Mouse (Mus musculus) megakaryocyte, embryonic 14.5 days (primary cell): Measurements from ENCODE around the gene Dagla. TPM values are rescaled to one million over a fixed set of nuclear protein-coding genes. Genes with fewer than 3 reads are reported as not detected.

Experiments
- H3K27me3 ChIP-seq: replicated peaks from 2 replicates; pipeline ENCODE3; 2012; ENCODE audit warnings: inconsistent platforms
- H3K36me3 ChIP-seq: replicated peaks from 2 replicates; pipeline ENCODE3; 2012; ENCODE audit warnings: low read length, inconsistent platforms, mixed read lengths
- H3K4me1 ChIP-seq: 2 replicates; pipeline ENCODE4 v1.6.1; 2012; ENCODE audit warnings: inconsistent platforms
- H3K4me3 ChIP-seq: replicated peaks from 2 replicates; pipeline ENCODE3; 2012; ENCODE audit warnings: moderate library complexity, mild to moderate bottlenecking, inconsistent platforms
- H3K9me3 ChIP-seq: 2 replicates; pipeline ENCODE4 v1.6.1; 2012; ENCODE audit warnings: inconsistent platforms
- FLI1 ChIP-seq: IDR thresholded peaks from 2 replicates; pipeline ENCODE4 v1.6.1; 2012; ENCODE audit warnings: low read length, inconsistent platforms, mixed read lengths
- GATA1 ChIP-seq: IDR thresholded peaks from 3 replicates; pipeline ENCODE4 v1.6.1; 2012; ENCODE audit warnings: mixed read lengths, low read length, inconsistent platforms, borderline replicate concordance
- polyA plus RNA-seq: library from polyadenylated mRNA; stranded (reverse); fragments of >175 nt; gene quantifications from 2 replicates; pipeline ENCODE4 v1.2.3, GENCODE M21; 2012; ENCODE audit warnings: low replicate concordance; ENCODE audit not compliant: insufficient read depth

The Dagla gene
- polyA plus RNA-seq, 1 experiment, result 1.1 TPM

DNA sequence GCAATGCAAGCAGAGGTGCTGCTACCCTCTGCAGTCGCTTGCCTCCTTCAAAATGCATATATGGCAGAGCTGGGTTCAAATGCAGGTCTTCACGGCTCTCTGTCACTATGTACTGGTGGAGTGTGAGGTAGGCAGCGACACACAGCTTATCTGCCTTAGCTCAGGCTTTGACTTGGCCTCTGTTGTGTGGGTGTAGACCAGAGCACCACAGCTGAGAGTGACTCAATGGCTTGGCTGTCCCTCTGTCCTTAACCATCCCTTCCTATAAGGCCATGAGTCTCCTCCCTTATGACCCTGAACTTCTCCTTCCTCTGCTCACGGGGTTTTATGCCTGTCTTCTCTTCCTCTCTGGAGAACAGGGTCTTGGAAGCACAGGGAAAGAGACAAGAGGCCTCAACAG, 93.8 kb downstream of the Dagla start:
- H3K4me3 ChIP-seq, result peak overlapping the region; percentile 40
- peaks cover 16% of the 10 kb centered on the region for H3K4me1 ChIP-seq
- no peaks in the 10 kb centered on the region for H3K9me3 ChIP-seq
- peaks cover 13% of the 10 kb centered on the region for H3K27me3 ChIP-seq
- TF ChIP-seq GATA1, result no peak
- H3K36me3 ChIP-seq, result peaks cover 77% of the 10 kb centered on the region

DNA sequence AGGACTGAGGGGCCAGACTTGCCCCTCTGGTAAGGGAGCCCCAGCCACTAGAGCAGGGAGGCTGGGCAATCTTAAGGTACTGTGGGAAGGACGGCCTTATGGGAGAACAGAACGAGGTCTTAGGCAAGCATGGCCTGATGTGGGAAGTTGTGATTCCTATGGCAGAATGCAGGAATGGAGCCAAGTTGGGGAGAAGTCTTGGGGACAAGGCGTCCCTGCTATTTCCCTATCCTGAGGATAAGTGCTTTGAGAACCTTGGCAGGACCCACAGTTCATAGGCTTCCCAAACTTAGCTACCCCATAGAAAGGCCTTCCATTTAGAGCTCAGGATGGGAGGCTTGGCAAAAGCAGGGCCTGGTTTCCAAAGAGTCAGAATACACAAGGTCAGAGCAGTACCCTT, 95.8 kb downstream of the Dagla start:
- Histone ChIP-seq H3K36me3 (peaks cover 84% of the 10 kb centered on the region), H3K4me1 (peaks cover 28% of the 10 kb centered on the region)
- no peak for TF ChIP-seq FLI1
- no peak for TF ChIP-seq GATA1

DNA sequence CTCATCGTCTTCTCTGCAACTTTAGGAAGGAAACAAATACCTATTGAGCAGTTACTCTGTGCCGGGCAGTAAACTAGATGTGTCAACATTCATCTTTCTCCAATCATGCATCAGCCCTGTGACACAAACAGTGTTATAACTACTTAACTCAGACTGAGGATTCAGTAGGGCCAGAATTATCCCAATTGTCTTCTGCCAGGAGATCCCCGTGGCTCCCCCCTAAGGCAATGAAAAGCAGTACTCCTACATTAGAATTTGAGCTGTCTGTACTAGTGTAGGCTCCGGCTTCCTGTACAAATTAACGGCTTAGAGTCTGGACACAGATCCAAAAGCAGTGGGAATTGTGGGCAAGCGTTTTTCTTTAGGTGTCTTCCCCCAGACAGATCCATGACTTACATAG, 99.6 kb downstream of the Dagla start:
- Histone ChIP-seq H3K9me3 (no peaks in the 10 kb centered on the region), H3K4me3 (peak overlapping the region; percentile 50), H3K4me1 (peaks cover 43% of the 10 kb centered on the region), H3K27me3 (no peaks in the 10 kb centered on the region), H3K36me3 (peaks cover 66% of the 10 kb centered on the region)
- no peak for TF ChIP-seq GATA1

More for the DNA sequence above, 95.8 kb downstream of the Dagla start:
- Histone ChIP-seq H3K4me3 (no peak overlapping the region), H3K9me3 (no peaks in the 10 kb centered on the region), H3K27me3 (peaks cover 5% of the 10 kb centered on the region)

- Histone ChIP-seq H3K9me3 (no peaks in the 10 kb centered on the region), H3K36me3 (peaks cover 66% of the 10 kb centered on the region), H3K27me3 (no peaks in the 10 kb centered on the region), H3K4me1 (peaks cover 43% of the 10 kb centered on the region), H3K4me3 (peak overlapping the region; percentile 93)
- TF ChIP-seq FLI1 (no peak), GATA1 (no peak)
Observed at GRCm38 (mm10) chr19:10204616-10205001, 100.1 kb downstream of the Dagla start.

DNA sequence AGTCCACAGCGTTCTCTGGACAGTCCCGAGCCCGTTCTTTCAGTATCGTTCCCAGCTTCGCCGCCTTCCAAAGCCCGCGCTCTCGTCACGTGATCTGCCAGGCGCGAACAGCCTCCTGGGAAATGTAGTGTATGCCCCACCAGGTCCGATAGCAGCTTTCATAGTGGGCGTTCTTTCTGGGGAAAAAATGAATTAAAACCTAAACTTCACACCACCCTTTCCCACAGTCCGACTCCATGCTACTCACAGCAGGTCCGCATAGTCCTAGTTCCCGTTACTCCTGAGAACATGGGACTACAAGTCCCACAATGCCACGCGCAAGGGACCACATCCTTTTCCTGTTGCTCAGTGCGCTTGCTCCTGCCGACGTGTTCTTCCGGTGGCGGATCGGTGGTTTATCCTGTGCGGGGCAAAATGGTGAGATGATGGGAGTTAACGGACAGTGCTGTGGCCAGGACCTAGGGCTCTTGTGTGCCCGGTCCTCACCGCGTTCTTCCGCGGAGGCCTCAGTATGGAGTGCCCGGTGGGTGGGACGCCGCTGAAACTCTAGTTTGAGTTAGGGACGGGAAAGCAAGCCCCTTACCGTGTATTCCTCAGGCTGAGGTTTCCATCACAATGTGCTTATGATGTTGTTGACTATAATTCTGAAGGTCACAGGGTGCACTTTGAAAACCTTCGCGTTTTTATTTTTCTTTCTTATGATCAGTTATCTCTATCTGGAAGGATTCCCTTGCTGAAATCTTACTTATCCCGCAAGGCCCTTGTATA, 100.6 kb downstream of the Dagla start, which contains the start of the genes Tmem258 and Fen1:
Tmem258 (plus strand) TSS at position 167 of the 768 bp plus-strand sequence.
Fen1 (minus strand) TSS at position 322 of the 768 bp plus-strand sequence.
- peak within 1 kb of the TSS; percentile 93 for H3K4me3 ChIP-seq
- no peaks in the 10 kb centered on the region for H3K27me3 ChIP-seq
- TF ChIP-seq GATA1, result no peak
- TF ChIP-seq FLI1, result peak; percentile 65
- H3K9me3 ChIP-seq, result no peaks in the 10 kb centered on the region
- peaks cover 66% of the 10 kb centered on the region for H3K36me3 ChIP-seq
- H3K4me1 ChIP-seq, result peaks cover 46% of the 10 kb centered on the region

GRCm38 (mm10) chr19:10203146-10203847, 101.4 kb downstream of the Dagla start:
- Histone ChIP-seq H3K4me1 (peaks cover 50% of the 10 kb centered on the region), H3K9me3 (no peaks in the 10 kb centered on the region), H3K4me3 (peak overlapping the region; percentile 93), H3K27me3 (no peaks in the 10 kb centered on the region), H3K36me3 (peaks cover 59% of the 10 kb centered on the region)
- no peak for TF ChIP-seq FLI1
- no peak for TF ChIP-seq GATA1

DNA sequence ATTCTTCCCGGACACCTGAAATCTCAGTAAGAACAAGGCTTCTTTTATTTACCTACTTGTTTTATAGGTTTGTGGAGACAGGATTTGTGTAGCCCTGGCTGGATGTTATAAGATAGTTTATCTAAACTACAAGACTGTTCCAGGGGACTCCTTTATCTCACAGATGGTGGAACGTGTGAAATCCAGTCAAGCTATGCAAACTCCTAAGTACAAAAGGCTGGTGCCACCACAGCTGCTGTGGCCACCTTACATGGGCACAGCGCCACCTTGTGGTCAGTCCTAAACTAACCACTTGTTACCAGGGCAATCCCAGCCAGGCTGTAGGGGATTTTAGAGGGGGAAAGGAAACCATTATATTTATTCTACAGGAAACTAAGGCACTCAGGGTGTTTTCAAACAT, 106.0 kb downstream of the Dagla start:
- Histone ChIP-seq H3K36me3 (peaks cover 70% of the 10 kb centered on the region), H3K27me3 (no peaks in the 10 kb centered on the region), H3K9me3 (no peaks in the 10 kb centered on the region), H3K4me1 (peaks cover 52% of the 10 kb centered on the region), H3K4me3 (no peak overlapping the region)
- TF ChIP-seq FLI1 (no peak), GATA1 (no peak)

GRCm38 (mm10) chr19:10198286-10198685, 106.4 kb downstream of the Dagla start:
- no peaks in the 10 kb centered on the region for H3K27me3 ChIP-seq
- no peaks in the 10 kb centered on the region for H3K9me3 ChIP-seq
- no peak for TF ChIP-seq FLI1
- TF ChIP-seq GATA1, result no peak
- H3K36me3 ChIP-seq, result peaks cover 75% of the 10 kb centered on the region
- H3K4me1 ChIP-seq, result peaks cover 54% of the 10 kb centered on the region
- no peak overlapping the region for H3K4me3 ChIP-seq

DNA sequence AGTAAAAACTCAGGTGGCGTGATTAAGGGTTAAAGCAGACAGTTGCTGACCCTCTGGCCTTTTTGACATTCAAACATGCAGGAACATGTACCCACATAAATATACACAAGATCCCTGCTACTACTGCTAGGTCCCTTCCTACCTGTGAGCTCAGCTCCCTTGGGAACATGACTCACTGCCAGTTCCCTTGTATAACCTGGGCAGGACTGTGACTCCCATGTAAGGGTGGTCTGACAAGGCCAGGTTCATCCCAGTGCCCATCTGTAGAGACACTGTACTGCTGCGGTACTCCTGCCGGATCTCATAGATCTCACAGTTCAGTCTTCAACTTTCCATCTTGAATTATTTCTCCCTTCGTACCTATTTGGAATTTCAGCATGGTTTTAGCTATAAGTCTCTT, 107.5 kb downstream of the Dagla start:
- Histone ChIP-seq H3K36me3 (peaks cover 86% of the 10 kb centered on the region), H3K4me1 (peaks cover 54% of the 10 kb centered on the region), H3K4me3 (no peak overlapping the region), H3K27me3 (no peaks in the 10 kb centered on the region), H3K9me3 (no peaks in the 10 kb centered on the region)
- no peak for TF ChIP-seq FLI1
- TF ChIP-seq GATA1, result no peak

Other genes with a start within 250 kb of the Dagla start
- gene Fads2, start 203.1 kb downstream of the Dagla start, polyA plus RNA-seq, result 111 and 271 TPM in 2 replicates
- 76.5 and 120 TPM in 2 replicates for gene Fads1, start 122.0 kb downstream of the Dagla start, polyA plus RNA-seq
- 17.7 TPM in 1 of 2 replicates, not detected in the other for gene Tmem258, start 100.9 kb downstream of the Dagla start, polyA plus RNA-seq
- 2.6 and 18.8 TPM in 2 replicates for gene Fen1, start 100.7 kb downstream of the Dagla start, polyA plus RNA-seq
- 0.34 and 0.56 TPM in 2 replicates for gene Myrf, start 64.1 kb downstream of the Dagla start, polyA plus RNA-seq
- gene Syt7, start 84.2 kb upstream of the Dagla start, polyA plus RNA-seq, result not detected in 2 replicates
- gene Lrrc10b, start 152.6 kb upstream of the Dagla start, polyA plus RNA-seq, result 0.12 TPM in 1 of 2 replicates, not detected in the other
- gene Ppp1r32, start 178.1 kb upstream of the Dagla start, polyA plus RNA-seq, result 2.2 and 23.1 TPM in 2 replicates
- gene Cpsf7, start 220.4 kb upstream of the Dagla start, polyA plus RNA-seq, result 6.9 and 11.1 TPM in 2 replicates
- gene Sdhaf2, start 221.3 kb upstream of the Dagla start, polyA plus RNA-seq, result 1.5 and 8.7 TPM in 2 replicates